Mouse (Mus musculus): Measurements from ENCODE around the gene Nwd1. TPM values are rescaled to one million over a fixed set of nuclear protein-coding genes. Genes with fewer than 3 reads are reported as not detected.

The Nwd1 gene
- 0.02 TPM in 1 of 2 replicates, not detected in the other for polyA plus RNA-seq (2016; fragmentation: Nextera tagmentation; extraction: Ambion mirVana)

DNA sequence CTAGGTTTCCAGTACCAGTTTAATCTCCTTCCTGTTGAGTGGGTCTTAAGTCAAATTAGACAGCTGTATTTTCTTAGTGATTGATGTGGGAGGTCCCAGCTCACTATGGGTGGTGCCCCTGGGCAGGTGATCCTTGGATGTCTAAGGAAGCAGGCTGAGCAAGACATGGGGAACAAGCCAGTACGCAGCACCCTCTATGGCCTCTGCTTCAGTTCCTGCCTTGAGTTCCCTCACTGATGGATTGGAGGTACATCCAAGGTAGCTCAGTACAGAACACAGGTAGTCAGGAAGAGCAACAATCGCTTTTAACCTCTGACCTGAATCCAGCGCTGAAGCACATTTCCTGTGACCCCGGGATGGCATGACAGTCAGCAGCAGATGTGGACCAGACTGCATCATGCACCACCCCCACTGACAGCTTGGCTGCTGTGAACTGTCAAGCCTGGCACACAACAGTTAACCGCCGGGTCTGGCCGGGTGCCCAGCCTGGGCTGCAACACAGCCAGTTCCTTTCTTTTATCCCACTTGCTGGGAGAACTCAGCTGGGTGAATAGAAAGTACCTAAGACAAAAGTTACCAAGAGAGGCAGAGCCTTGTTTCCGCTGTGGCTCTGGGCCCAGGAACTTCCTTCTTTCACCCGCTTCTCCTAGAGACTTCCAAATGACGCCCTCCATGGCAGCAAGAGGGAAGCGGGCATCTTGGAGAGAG, at the start of gene Nwd1:
TSS of gene Nwd1 (plus strand) at position 652 of the 708 bp plus-strand sequence.
- WGBS = 70% methylated on average over 11 of the region's 11 CpGs
- Histone ChIP-seq H3K4me3 (no peak within 1 kb of the TSS), H3K27ac (no peak within 1 kb of the TSS), H3K4me1 (replicated peaks) (no peaks in the 10 kb centered on the region; the same call in 1 of the 2 replicates), H3K36me3 (no peaks in the 10 kb centered on the region), H3K27me3 (ENCODE audit: insufficient read depth, poor library complexity, severe bottlenecking) (no peaks in the 10 kb centered on the region), H3K9me3 (no peaks in the 10 kb centered on the region)
- no peak for DNase-seq (ENCODE audit: low spot score)

DNA sequence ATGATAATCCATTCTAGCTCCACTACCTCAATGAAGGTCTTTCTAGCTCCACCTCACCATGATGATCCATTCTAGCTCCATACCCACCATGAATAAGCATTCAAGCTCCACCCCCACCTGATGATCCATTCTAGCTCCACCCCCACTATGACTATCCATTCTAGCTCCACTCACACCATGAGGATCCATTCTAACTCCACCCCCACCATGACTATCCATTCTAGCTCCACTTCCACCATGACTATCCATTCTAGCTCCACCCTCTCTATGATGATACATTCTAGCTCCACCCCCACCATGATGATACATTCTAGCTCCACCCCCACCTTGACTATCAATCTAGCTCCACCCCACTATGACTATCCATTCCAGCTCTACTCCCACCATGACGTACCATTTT, 3.6 kb upstream of the Nwd1 start:
- no peaks in the 10 kb centered on the region for H3K27me3 ChIP-seq (ENCODE audit: insufficient read depth, poor library complexity, severe bottlenecking)
- no peak overlapping the region for H3K4me3 ChIP-seq
- 95% methylated on average over 1 of the region's 1 CpGs for WGBS
- H3K27ac ChIP-seq = no peak overlapping the region
- H3K4me1 ChIP-seq (replicated peaks) = no peaks in the 10 kb centered on the region
- no peaks in the 10 kb centered on the region for H3K9me3 ChIP-seq
- no peaks in the 10 kb centered on the region for H3K36me3 ChIP-seq
- DNase-seq (ENCODE audit: low spot score) = no peak

DNA sequence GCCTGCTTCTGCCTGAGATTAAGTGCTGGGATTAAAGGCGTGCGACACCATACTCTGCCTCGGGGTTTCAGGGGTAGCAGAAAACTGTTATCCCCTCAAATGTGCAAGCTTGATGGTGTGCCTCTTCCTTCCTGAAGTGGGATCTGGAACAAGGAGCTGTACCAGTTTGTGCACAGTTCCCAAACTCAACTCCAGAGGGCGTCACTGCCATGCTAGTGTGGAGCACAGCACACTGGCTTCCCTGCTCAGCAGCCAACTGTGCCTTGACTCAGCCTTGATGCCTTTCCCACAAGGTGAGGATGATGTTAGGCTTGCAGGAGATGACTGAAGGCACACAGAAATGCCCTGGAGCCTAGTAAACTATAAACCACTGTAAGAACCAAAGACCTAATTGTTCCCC, 1.9 kb upstream of the Nwd1 start:
- Histone ChIP-seq H3K27me3 (ENCODE audit: insufficient read depth, poor library complexity, severe bottlenecking) (no peaks in the 10 kb centered on the region), H3K4me1 (replicated peaks) (no peaks in the 10 kb centered on the region), H3K9me3 (no peaks in the 10 kb centered on the region), H3K4me3 (no peak overlapping the region), H3K36me3 (no peaks in the 10 kb centered on the region), H3K27ac (no peak overlapping the region)
- DNase-seq (ENCODE audit: low spot score) = peak; percentile 14
- WGBS = 74% methylated on average over 4 of the region's 4 CpGs

DNA sequence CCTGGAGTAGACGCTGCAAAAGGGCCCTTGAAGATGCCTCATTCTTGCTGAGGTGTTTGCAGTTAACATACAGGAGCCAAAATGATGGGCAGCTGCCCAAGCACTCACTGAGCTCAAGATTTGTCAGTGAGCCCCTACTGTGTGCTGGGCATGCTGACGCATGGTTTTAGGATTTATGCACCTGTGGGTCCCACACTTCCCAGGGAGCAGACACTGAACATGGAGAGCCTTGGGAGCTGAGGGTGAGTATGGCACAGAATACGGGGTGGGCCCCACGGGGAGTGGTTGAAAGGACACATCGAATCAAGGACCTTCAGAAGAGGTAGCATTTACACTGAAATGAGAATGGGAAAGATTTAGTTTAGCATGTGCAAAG, 245 bp downstream of the Nwd1 start:
- no peak overlapping the region for H3K4me3 ChIP-seq
- H3K27ac ChIP-seq = no peak overlapping the region
- no peaks in the 10 kb centered on the region for H3K9me3 ChIP-seq
- H3K36me3 ChIP-seq = no peaks in the 10 kb centered on the region
- H3K4me1 ChIP-seq (replicated peaks) = no peaks in the 10 kb centered on the region; the same call in 1 of the 2 replicates
- no peak for DNase-seq (ENCODE audit: low spot score)
- no peaks in the 10 kb centered on the region for H3K27me3 ChIP-seq (ENCODE audit: insufficient read depth, poor library complexity, severe bottlenecking)
- 82% methylated on average over 5 of the region's 5 CpGs for WGBS

DNA sequence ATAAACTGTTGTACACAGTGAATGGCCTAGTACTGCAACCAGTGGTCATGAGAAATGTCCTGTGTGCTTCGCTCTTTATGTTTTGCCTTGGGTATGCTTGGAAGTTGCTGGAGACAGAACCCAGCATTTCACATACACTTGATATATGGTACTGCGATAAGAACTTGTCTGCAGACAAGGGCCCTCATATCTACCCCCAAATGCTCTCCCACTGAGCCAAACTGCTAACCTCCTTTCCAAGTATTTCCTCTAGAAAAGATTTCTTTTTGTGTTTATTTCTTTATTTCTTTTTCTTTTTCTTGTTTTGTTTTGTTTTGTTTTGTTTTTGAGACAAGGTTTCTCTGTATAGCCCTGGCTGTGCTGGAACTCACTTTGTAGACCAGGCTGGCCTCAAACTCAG, 4.2 kb downstream of the Nwd1 start:
- Histone ChIP-seq H3K27ac (no peak overlapping the region), H3K4me3 (no peak overlapping the region), H3K36me3 (no peaks in the 10 kb centered on the region), H3K27me3 (ENCODE audit: insufficient read depth, poor library complexity, severe bottlenecking) (no peaks in the 10 kb centered on the region), H3K9me3 (no peaks in the 10 kb centered on the region), H3K4me1 (replicated peaks) (peaks cover 15% of the 10 kb centered on the region)
- DNase-seq (ENCODE audit: low spot score) = no peak
- whole genome bisulfite sequencing = 96% methylated on average over 2 of the region's 2 CpGs

DNA sequence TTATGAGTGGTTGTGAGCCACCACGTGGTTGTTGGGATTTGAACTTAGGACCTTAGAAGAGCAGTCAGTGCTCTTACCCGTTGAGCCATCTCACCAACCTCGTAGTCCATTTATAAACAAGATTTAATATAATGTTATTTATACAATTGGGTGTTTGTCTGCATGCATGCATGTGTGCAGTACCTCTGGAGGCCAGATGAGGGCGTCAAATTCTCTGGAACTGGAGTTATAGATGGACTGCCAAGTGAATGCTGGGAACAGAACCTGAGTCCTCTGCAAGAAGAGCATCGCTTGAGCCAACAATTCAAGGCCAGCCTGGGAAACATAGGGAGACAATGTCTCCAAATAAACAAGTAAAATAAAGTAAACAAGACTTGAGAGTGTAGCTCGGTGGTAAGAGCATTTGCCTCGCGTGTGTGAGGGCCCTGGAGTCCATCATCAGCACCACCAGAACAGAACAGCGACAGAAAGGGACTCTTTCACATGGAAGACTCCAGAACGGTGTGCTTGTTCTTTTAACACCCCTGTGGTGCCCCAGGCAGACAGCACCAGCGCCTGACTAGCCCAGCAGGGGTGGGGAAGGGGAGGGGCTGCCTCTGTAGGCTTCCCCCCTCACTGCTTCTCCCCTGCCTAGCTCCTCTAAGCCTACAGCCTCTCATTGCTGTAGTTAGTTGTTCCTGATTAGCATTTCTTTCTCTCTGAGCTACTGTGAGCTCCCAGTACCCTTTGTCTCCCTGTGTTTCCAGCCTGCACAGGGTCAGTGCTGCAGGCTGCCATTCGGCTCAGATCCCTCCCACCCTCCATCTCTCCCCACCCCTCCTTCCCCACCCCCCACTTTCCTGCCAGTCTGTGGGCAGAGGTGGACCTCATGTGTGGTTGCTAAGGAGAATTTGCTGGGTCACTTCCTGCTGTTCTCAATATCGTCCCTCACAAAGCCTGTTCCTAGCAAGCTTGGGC, 8.3 kb downstream of the Nwd1 start:
- Histone ChIP-seq H3K27ac (peak overlapping the region; percentile 87), H3K4me1 (replicated peaks) (peaks cover 19% of the 10 kb centered on the region), H3K4me3 (peak overlapping the region; percentile 29), H3K36me3 (no peaks in the 10 kb centered on the region), H3K9me3 (no peaks in the 10 kb centered on the region), H3K27me3 (ENCODE audit: insufficient read depth, poor library complexity, severe bottlenecking) (no peaks in the 10 kb centered on the region)
- 22% methylated on average over 13 of the region's 13 CpGs for WGBS
- peak; percentile 76 for DNase-seq (ENCODE audit: low spot score)

DNA sequence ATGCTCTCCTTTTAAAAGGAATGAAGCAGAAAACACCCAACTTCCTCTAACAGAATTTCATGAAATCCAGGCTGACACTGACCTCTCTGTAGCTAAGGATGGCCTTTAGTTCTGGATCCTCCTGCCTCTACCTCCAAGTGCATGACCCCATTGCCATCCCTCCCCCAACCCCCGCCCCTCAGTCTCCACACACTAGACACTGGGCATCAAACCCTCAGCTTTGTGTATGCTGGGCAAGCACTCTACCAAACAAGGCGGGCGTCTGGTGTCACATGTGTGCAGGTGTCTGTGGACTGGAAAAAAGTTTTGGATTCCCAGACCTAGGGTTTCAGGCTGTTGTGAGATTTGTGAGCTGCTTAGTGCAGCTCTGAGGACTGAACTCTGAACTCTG, 9.0 kb downstream of the Nwd1 start:
- no peaks in the 10 kb centered on the region for H3K9me3 ChIP-seq
- peak overlapping the region; percentile 87 for H3K27ac ChIP-seq
- H3K27me3 ChIP-seq (ENCODE audit: insufficient read depth, poor library complexity, severe bottlenecking) = no peaks in the 10 kb centered on the region
- WGBS = 57% methylated on average over 3 of the region's 3 CpGs
- peaks cover 19% of the 10 kb centered on the region for H3K4me1 ChIP-seq (replicated peaks)
- H3K36me3 ChIP-seq = no peaks in the 10 kb centered on the region
- DNase-seq (ENCODE audit: low spot score) = no peak
- peak overlapping the region; percentile 29; the same call in 1 of the 2 replicates for H3K4me3 ChIP-seq

DNA sequence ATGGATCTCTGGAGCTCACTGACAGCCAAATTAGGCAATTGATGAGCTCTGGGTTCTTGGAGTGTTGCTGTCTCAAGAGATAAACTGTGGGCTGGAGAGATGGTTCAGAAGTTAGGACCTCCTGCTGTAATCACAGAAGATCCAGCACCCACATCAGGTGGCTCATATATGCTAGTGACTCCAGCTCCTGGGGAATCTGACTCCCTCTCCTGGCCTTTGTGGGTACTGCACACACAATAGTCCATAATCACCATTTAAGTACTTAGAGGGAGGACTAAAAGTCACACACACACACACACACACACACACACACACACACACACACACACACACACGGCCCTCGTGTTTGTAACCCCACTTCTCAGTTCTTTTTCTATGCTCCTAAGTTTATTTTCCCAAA, 13.5 kb downstream of the Nwd1 start:
- WGBS = 96% methylated on average over 2 of the region's 2 CpGs
- Histone ChIP-seq H3K4me3 (no peak overlapping the region), H3K27ac (no peak overlapping the region), H3K27me3 (ENCODE audit: insufficient read depth, poor library complexity, severe bottlenecking) (no peaks in the 10 kb centered on the region), H3K4me1 (replicated peaks) (peaks cover 12% of the 10 kb centered on the region), H3K9me3 (no peaks in the 10 kb centered on the region), H3K36me3 (no peaks in the 10 kb centered on the region)
- DNase-seq (ENCODE audit: low spot score) = no peak

DNA sequence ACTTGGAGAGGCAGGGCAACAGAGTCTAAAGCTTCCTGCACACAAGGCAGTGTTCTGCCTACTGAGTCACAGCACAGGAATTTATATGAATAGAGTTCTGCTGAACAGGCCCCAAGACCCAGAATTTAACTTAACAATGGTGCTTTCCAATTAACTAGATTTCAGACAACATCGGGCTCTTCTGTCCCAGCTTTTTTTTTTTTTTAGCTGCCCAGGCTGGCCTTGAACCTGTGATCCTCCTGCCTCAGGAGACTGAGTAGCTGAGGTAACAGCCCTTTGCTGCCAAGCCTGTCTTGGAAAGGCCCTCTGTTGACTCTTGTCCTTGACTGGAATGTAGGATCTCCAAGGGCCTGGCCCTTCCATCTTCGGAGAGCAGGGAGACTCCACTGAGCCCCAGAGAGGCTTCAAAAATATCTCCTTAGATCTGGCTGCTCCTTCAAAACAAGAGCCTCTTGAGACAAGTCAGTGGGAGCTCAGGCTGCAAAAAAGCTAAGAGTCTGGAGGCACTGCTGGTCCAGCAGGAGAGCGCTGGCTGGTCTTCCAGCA, 17.7 kb downstream of the Nwd1 start:
- whole genome bisulfite sequencing = 71% methylated on average over 3 of the region's 3 CpGs
- H3K27ac ChIP-seq = no peak overlapping the region
- no peak for DNase-seq (ENCODE audit: low spot score)
- H3K9me3 ChIP-seq = no peaks in the 10 kb centered on the region
- no peak overlapping the region for H3K4me3 ChIP-seq
- H3K27me3 ChIP-seq (ENCODE audit: insufficient read depth, poor library complexity, severe bottlenecking) = no peaks in the 10 kb centered on the region
- H3K36me3 ChIP-seq = no peaks in the 10 kb centered on the region
- H3K4me1 ChIP-seq (replicated peaks) = no peaks in the 10 kb centered on the region

DNA sequence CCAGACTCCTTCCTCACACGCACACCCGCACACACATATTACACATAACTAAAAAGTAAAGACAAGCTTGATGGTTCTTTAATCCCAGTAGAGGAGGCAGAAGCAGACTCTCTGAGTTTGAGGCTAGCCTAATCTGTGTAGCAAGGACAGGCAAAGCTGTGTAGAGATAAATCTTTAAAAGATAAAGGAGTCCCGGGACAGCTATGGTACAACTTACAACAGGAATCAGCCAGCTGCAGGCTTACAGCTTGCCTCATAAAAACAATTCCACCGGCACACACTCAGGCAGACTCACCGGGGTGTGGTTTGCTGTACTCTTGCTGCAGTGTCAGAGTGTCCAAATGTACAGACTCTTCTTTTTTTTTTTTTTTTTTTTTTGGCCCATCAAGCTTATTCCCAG, 18.2 kb downstream of the Nwd1 start:
- no peak overlapping the region for H3K4me3 ChIP-seq
- no peak for DNase-seq (ENCODE audit: low spot score)
- H3K27ac ChIP-seq = no peak overlapping the region
- H3K9me3 ChIP-seq = no peaks in the 10 kb centered on the region
- H3K36me3 ChIP-seq = no peaks in the 10 kb centered on the region
- 89% methylated on average over 5 of the region's 5 CpGs for WGBS
- no peaks in the 10 kb centered on the region for H3K4me1 ChIP-seq (replicated peaks)
- no peaks in the 10 kb centered on the region for H3K27me3 ChIP-seq (ENCODE audit: insufficient read depth, poor library complexity, severe bottlenecking)

DNA sequence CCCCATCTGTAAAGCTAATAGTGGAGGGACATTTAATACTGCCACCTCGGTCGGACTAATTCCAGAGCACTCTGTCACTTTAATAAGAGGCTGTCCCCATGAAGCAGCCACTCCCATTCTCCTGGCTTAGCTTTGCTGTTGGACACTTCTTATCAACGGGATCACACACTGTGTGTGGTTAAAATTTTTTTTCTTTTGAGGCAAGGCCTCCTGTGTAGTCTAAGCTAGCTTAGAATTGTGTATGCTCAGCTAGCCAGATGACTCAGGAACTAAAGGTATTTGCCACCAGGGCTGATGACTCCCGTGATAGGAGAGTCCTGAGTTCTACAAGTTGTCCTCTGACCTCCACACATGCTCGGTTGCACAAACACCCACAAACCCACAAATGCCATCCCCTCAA, 18.9 kb downstream of the Nwd1 start:
- no peaks in the 10 kb centered on the region for H3K4me1 ChIP-seq (replicated peaks)
- no peaks in the 10 kb centered on the region for H3K27me3 ChIP-seq (ENCODE audit: insufficient read depth, poor library complexity, severe bottlenecking)
- H3K27ac ChIP-seq = no peak overlapping the region
- WGBS = 76% methylated on average over 5 of the region's 5 CpGs
- DNase-seq (ENCODE audit: low spot score) = no peak
- H3K9me3 ChIP-seq = no peaks in the 10 kb centered on the region
- H3K36me3 ChIP-seq = no peaks in the 10 kb centered on the region
- no peak overlapping the region for H3K4me3 ChIP-seq

DNA sequence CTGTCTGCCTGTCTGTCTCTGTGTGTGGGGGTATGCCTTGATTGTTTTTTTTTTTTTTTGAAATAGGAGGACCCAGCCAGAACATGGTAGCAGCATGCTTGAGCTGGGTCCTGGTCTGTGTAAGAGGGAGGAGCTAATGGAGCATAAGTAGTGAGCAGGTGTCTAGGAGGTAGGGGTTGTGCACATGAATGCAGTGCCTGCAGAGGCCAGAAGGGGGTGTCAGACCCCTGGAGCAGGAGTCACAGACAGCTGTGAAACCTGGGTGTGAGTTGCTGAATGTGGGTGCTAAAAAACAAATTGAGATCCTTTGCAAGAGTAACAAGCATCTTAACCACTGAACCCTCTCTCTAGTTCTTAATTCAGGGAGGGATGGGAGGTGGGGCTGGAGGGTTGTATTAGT, 22.4 kb downstream of the Nwd1 start:
- no peaks in the 10 kb centered on the region for H3K4me1 ChIP-seq (replicated peaks)
- DNase-seq (ENCODE audit: low spot score) = no peak

DNA sequence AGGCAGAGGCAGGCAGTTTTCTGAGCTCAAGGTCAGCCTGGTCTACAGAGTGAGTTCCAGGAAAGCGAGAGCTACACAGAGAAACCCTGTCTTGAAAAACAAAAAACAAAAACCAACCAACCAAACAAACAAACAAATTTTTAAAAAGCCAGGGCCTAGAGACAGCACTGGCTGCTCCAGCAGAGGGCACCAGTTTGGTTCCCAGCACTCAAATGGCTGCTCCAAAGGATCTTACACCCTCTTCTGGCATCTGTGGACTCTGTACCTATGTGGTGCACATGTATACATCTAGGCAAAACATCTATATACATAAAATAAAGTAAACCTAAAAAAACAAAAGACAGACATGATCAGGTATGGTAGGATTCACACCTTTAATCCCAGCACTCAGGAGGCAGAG, 26.3 kb downstream of the Nwd1 start:
- H3K9me3 ChIP-seq = no peaks in the 10 kb centered on the region
- no peaks in the 10 kb centered on the region for H3K4me1 ChIP-seq (replicated peaks)
- no peak overlapping the region for H3K4me3 ChIP-seq
- H3K27me3 ChIP-seq (ENCODE audit: insufficient read depth, poor library complexity, severe bottlenecking) = no peaks in the 10 kb centered on the region
- WGBS = 88% methylated on average over 1 of the region's 1 CpGs
- H3K27ac ChIP-seq = no peak overlapping the region
- no peak for DNase-seq (ENCODE audit: low spot score)
- no peaks in the 10 kb centered on the region for H3K36me3 ChIP-seq

More for the DNA sequence above, 22.4 kb downstream of the Nwd1 start:
- Histone ChIP-seq H3K36me3 (no peaks in the 10 kb centered on the region), H3K27ac (no peak overlapping the region), H3K4me3 (no peak overlapping the region), H3K9me3 (no peaks in the 10 kb centered on the region), H3K27me3 (ENCODE audit: insufficient read depth, poor library complexity, severe bottlenecking) (no peaks in the 10 kb centered on the region)

All from hindbrain, embryonic 10.5 days (tissue).